Mouse (Mus musculus) lung, embryonic 15.5 days (tissue): Measurements from ENCODE around the gene Sp4. TPM values are rescaled to one million over a fixed set of nuclear protein-coding genes. Genes with fewer than 3 reads are reported as not detected.

Experiments used
- polyA plus RNA-seq: library from polyadenylated mRNA; unstranded; fragments of >200 nt; fragmentation: Nextera tagmentation; extraction: Ambion mirVana; gene quantifications from 2 replicates; pipeline ENCODE4 v1.2.1, GENCODE M21; 2015

The Sp4 gene
- polyA plus RNA-seq, 1 experiment from 2014 or later: 7.9 TPM

Other genes with a start within 250 kb of the Sp4 start
- 0.40 and 0.69 TPM in 2 replicates for gene Dnah11, start 102.4 kb downstream of the Sp4 start, polyA plus RNA-seq